Mouse (Mus musculus) testis, postnatal 14 days (tissue): ENCODE measurements around the gene Ctsl.

ENCODE experiments used
- DNase-seq: peaks from one replicate; pipeline ENCODE4 v3.0.0; 2021; ENCODE audit warnings: low spot score

Ctsl gene

GRCm38 (mm10) chr13:64312024-64312915, 58.4 kb downstream of the Ctsl start, which contains the start of gene Aaed1:
Gene Aaed1 (minus strand): TSS chr13:64312710.
- peak; percentile 91 for DNase-seq

GRCm38 (mm10) chr13:64311266-64311665, 59.4 kb downstream of the Ctsl start:
- DNase-seq: no peak

- no peak for DNase-seq
These were observed 60.1 kb downstream of the Ctsl start for GRCm38 (mm10) chr13:64310585-64310984.

- DNase-seq: no peak
These were observed 60.8 kb downstream of the Ctsl start for GRCm38 (mm10) chr13:64309842-64310241.
